ENCODE assay signal across 26 mouse cellular contexts in genomic region chr14:20245861-20246260, GRCm38 (mm10). TPM values are rescaled to one million over a fixed set of nuclear protein-coding genes. Genes with fewer than 3 reads are reported as not detected.
A peak's percentile ranks its signal among the peaks of the same experiment; 100 is the strongest.
DNase-seq lines count a peak whose midpoint lies in the region; ATAC-seq and TF ChIP-seq lines count a peak whose summit lies in the region.
"Had no signal": no experiment of that assay in that cellular context is flagged by ENCODE, and none has a peak within 500 bp of the region (broad histone marks: within the 10 kb centered on the region; RNA-seq: fewer than 3 reads in every experiment).

No protein-coding gene starts in this region.

- no peak for TF ChIP-seq CTCF in gastrocnemius, adult 2 months (IDR thresholded peaks at IDR 0.05)
- TF ChIP-seq CTCF in liver, adult 2 months (IDR thresholded peaks at IDR 0.05; ENCODE audit: low read depth, low read length) = no peak
- TF ChIP-seq CTCF in liver, postnatal 0 days (IDR thresholded peaks at IDR 0.05; ENCODE audit: low read depth) = no peak

- H3K27ac ChIP-seq in gastrocnemius, adult 2 months = no peak overlapping the region
- 0 out of 2 replicates have a peak overlapping the region, but pooled peaks have one; percentile 4 for H3K27ac ChIP-seq in liver, adult 2 months (replicated peaks; ENCODE audit: insufficient read depth, low read depth, low read length)
- H3K27ac ChIP-seq in liver, postnatal 0 days (ENCODE audit: low read depth) = no peak overlapping the region
- H3K27ac ChIP-seq in intestine, embryonic 16.5 days (ENCODE audit: low read length) = no peak overlapping the region
- H3K27ac ChIP-seq: embryonic facial prominence, embryonic 13.5 days; embryonic facial prominence, embryonic 15.5 days; forebrain, embryonic 12.5 days had no signal

- TF ChIP-seq POLR2A in liver, adult 2 months (IDR thresholded peaks at IDR 0.05; ENCODE audit: extremely low read depth, insufficient read depth, low read length) = no peak

- no peak for ATAC-seq in liver, postnatal 0 days
- ATAC-seq in intestine, embryonic 16.5 days = no peak
- ATAC-seq: forebrain, embryonic 14.5 days; forebrain, embryonic 16.5 days had no signal

- H3K79me2 ChIP-seq in liver, adult 2 months (ENCODE audit: control insufficient read depth, insufficient read depth, low read length) = no peaks in the 10 kb centered on the region

- no peak overlapping the region for H3K4me3 ChIP-seq in gastrocnemius, adult 2 months
- no peak overlapping the region for H3K4me3 ChIP-seq in liver, adult 2 months (ENCODE audit: insufficient read depth, low read depth, low read length)
- H3K4me3 ChIP-seq in liver, postnatal 0 days (ENCODE audit: low read depth, low read length) = no peak overlapping the region
- H3K4me3 ChIP-seq in intestine, embryonic 16.5 days (ENCODE audit: low read length) = no peak overlapping the region
- H3K4me3 ChIP-seq: embryonic facial prominence, embryonic 13.5 days; embryonic facial prominence, embryonic 15.5 days; erythroblast, embryonic 14.5 days; forebrain, embryonic 10.5 days; forebrain, embryonic 12.5 days had no signal

- H3K9me3 ChIP-seq in liver, postnatal 0 days (ENCODE audit: low read length) = no peaks in the 10 kb centered on the region
- no peaks in the 10 kb centered on the region for H3K9me3 ChIP-seq in intestine, embryonic 16.5 days (ENCODE audit: control insufficient read depth, low read length)
- H3K9me3 ChIP-seq: embryonic facial prominence, embryonic 15.5 days had no signal

- intact Hi-C loops in gastrocnemius, adult 2 months (cut with DNase I) = no loop called here

- H3K9ac ChIP-seq in liver, adult 2 months (ENCODE audit: low read depth, low read length) = no peak overlapping the region
- no peak overlapping the region for H3K9ac ChIP-seq in liver, postnatal 0 days (replicated peaks)
- H3K9ac ChIP-seq in intestine, embryonic 16.5 days (ENCODE audit: low read depth, low read length) = no peak overlapping the region
- H3K9ac ChIP-seq: embryonic facial prominence, embryonic 13.5 days; embryonic facial prominence, embryonic 15.5 days; forebrain, embryonic 12.5 days had no signal

- H3K27me3 ChIP-seq in liver, adult 2 months (ENCODE audit: control insufficient read depth, insufficient read depth, low read length) = no peaks in the 10 kb centered on the region
- H3K27me3 ChIP-seq in liver, postnatal 0 days (ENCODE audit: insufficient read depth, low read length) = no peaks in the 10 kb centered on the region
- H3K27me3 ChIP-seq in intestine, embryonic 16.5 days (replicated peaks; ENCODE audit: control insufficient read depth, insufficient read depth, low read length) = no peaks in the 10 kb centered on the region
- H3K27me3 ChIP-seq: embryonic facial prominence, embryonic 13.5 days; embryonic facial prominence, embryonic 15.5 days; forebrain, embryonic 12.5 days had no signal

- no peak for TF ChIP-seq EP300 in liver, postnatal 0 days (IDR thresholded peaks at IDR 0.05; ENCODE audit: low read depth)

- peak; percentile 36 for DNase-seq in gastrocnemius, adult 2 months
- no peak for DNase-seq in gastrocnemius, postnatal 10 days
- peak; percentile 87 for DNase-seq in liver, adult 2 months (ENCODE audit: extremely low read depth, low read depth, low spot score)
- no peak for DNase-seq in liver, postnatal 0 days
- DNase-seq: adrenal gland, adult 8-10 months; adrenal gland, postnatal 25 days; cerebellum, adult 11 months; cerebellum, adult 18-20 months; cerebellum, adult 8-10 months; cerebellum, adult 9-11 months; cerebellum, postnatal 14 days; cerebellum, postnatal 36 days; embryo, embryonic 11 days had no signal

- no peak overlapping the region for H3K4me2 ChIP-seq in liver, postnatal 0 days (ENCODE audit: low read depth, low read length)
- no peak overlapping the region for H3K4me2 ChIP-seq in intestine, embryonic 16.5 days (ENCODE audit: low read depth, low read length)
- H3K4me2 ChIP-seq: embryonic facial prominence, embryonic 13.5 days; embryonic facial prominence, embryonic 15.5 days; forebrain, embryonic 12.5 days had no signal

- H3K36me3 ChIP-seq in liver, adult 2 months (ENCODE audit: control insufficient read depth, insufficient read depth, low read length) = no peaks in the 10 kb centered on the region
- no peaks in the 10 kb centered on the region for H3K36me3 ChIP-seq in liver, postnatal 0 days (replicated peaks; ENCODE audit: insufficient read depth, low read length)
- H3K36me3 ChIP-seq in intestine, embryonic 16.5 days (ENCODE audit: control insufficient read depth, insufficient read depth, low read length) = no peaks in the 10 kb centered on the region
- H3K36me3 ChIP-seq: embryonic facial prominence, embryonic 13.5 days; embryonic facial prominence, embryonic 15.5 days; forebrain, embryonic 10.5 days; forebrain, embryonic 12.5 days had no signal

- peaks cover 15% of the 10 kb centered on the region for H3K4me1 ChIP-seq in liver, adult 2 months (ENCODE audit: control insufficient read depth, insufficient read depth, low read length)
- 0 out of 2 replicates have a peak, but pooled peaks cover 5% of the 10 kb centered on the region for H3K4me1 ChIP-seq in liver, postnatal 0 days (ENCODE audit: insufficient read depth)
- 0 out of 2 replicates have a peak, but pooled peaks cover 3% of the 10 kb centered on the region for H3K4me1 ChIP-seq in intestine, embryonic 16.5 days (ENCODE audit: control insufficient read depth, insufficient read depth, low read length)
- H3K4me1 ChIP-seq: embryonic facial prominence, embryonic 13.5 days had no signal

- 30% methylated on average over 5 of the region's 5 CpGs for WGBS in liver, adult 2 months
- 76% methylated on average over 5 of the region's 5 CpGs for WGBS in liver, postnatal 0 days (ENCODE audit: insufficient replicate concordance)
- WGBS in intestine, embryonic 16.5 days = 73% methylated on average over 5 of the region's 5 CpGs

RNA-seq across cellular contexts. Expression of gene Kcnk16, which starts 23.1 kb away (rescaled TPM):
- not detected for total RNA-seq in gastrocnemius, adult 2 months (2021)
- total RNA-seq in gastrocnemius, postnatal 10 days (2021) = not detected
- not detected in 2 replicates for total RNA-seq in liver, adult 2 months (2014; rRNA removed)
- not detected in 2 replicates for polyA plus RNA-seq in liver, adult 2 months (2012; rRNA removed)
- polyA plus RNA-seq in liver, postnatal 0 days (2015; fragmentation: Nextera tagmentation; extraction: Ambion mirVana) = 1.4 and 2.0 TPM in 2 replicates
- 5.6 and 5.7 TPM in 2 replicates for polyA plus RNA-seq in intestine, embryonic 16.5 days (2015; fragmentation: Nextera tagmentation; extraction: Ambion mirVana)
- total RNA-seq: adrenal gland, adult 8-10 months; adrenal gland, postnatal 25 days; common myeloid progenitor, adult 5-6 weeks; ES-E14; MEL had no signal
- polyA plus RNA-seq: brain, embryonic 14.5 days; C2C12; embryonic facial prominence, embryonic 13.5 days; forebrain, embryonic 10.5 days; forebrain, embryonic 12.5 days; forebrain, embryonic 14.5 days; forebrain, embryonic 16.5 days had no signal

RNA-seq across cellular contexts. Expression of gene Nudt13, which starts 48.6 kb away (rescaled TPM):
- total RNA-seq in gastrocnemius, adult 2 months (2021) = 10 to 100 TPM; 26.9 to 32.3 TPM
- 10 to 100 TPM; 21.3 to 22.9 TPM for total RNA-seq in gastrocnemius, postnatal 10 days (2021)
- 10.0 and 10.7 TPM in 2 replicates for total RNA-seq in liver, adult 2 months (2014; rRNA removed)
- polyA plus RNA-seq in liver, adult 2 months (2012; rRNA removed) = 10.0 and 13.7 TPM in 2 replicates
- 3.8 and 5.5 TPM in 2 replicates for polyA plus RNA-seq in liver, postnatal 0 days (2015; fragmentation: Nextera tagmentation; extraction: Ambion mirVana)
- 15.7 and 16.8 TPM in 2 replicates for polyA plus RNA-seq in intestine, embryonic 16.5 days (2015; fragmentation: Nextera tagmentation; extraction: Ambion mirVana)

Comparison
In these comparisons a context has a peak if more than half of its experiments do, and no peak if none do; other contexts are left out.
1. DNase-seq: peak in gastrocnemius, adult 2 months (single experiment) and liver, adult 2 months (single experiment); none in gastrocnemius, postnatal 10 days (single experiment) and liver, postnatal 0 days (single experiment).